Mouse (Mus musculus) heart, adult 9 months (tissue): Measurements from ENCODE around the gene Hist2h3c2.
A peak's percentile ranks its signal among the peaks of the same experiment; 100 is the strongest.

Experiments
- DNase-seq, 2 experiments: peaks; one replicate each; pipeline ENCODE4 v3.0.0; 2022; ENCODE audit warnings: low spot score in 2 of 2

The Hist2h3c2 gene

DNA sequence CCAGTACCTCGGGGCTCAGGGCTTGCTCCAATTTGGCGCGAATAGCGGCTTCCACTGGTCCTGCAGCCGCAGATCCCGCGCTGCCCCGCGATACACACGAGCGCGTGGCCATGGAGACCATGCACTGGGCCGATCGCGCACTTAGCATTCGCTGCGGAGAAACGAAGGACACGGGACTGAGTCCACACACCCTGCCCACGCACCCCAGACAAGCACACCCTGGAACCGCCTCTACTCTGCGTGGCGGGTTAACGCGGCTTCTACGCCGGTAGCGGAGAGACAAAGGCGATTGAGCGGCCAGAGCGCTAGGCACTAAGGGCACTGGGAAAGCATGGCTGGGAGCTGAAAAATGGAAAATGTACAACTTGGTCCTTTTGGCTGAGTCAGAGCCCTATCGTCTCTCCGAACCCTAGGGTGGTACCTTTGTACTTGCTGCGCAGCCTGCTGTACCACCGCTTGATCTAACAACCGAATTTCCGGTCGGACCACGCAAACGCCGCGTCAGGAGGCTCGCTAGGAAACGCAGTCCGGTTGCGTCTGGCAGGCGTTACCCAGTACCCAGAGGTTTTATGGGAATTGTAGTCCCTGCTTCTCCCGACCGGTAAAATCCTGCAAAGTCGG, 41.7 kb downstream of the Hist2h3c2 start:
- peak; percentile 90 to 91 for DNase-seq

DNA sequence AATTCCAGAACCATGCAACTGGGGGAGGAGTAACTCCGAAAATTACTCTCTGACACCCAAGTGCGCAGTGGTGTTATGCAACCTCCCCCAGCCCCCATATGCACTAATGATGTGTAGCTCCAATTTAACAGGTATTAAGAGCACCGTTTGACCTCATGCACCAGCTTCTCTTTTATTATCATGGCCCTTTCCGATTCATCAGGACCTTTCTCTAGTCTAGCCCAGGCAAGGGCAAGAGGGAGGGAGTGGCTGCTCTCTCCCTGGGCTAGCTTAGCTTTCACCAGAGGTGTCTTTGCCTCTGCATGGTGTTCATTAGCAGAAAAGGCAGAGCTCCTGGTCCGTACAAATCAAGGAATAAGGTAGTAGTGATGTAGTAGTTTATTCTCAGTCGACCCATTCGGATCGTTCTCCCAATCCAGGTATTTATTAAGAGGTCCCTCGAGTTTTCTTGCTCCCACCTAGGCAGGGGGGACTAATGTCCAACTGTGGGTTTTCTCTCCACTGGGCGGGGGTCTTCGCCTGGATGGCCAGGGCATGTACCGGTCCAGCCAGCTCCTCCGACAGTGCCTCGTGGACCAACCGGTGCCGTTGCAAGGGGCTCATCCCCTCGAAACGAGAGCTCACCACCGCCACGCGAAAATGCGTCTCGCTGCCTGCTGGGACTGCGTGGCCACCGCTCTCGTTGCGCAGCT, 42.3 kb downstream of the Hist2h3c2 start:
- DNase-seq = no peak

- DNase-seq = no peak
These were observed 43.2 kb downstream of the Hist2h3c2 start for GRCm38 (mm10) chr3:96195616-96196313.

GRCm38 (mm10) chr3:96194966-96195365, 44.0 kb downstream of the Hist2h3c2 start:
- DNase-seq = no peak

GRCm38 (mm10) chr3:96192977-96193376, 46.0 kb downstream of the Hist2h3c2 start:
- DNase-seq = no peak
